Mouse (Mus musculus): Measurements from ENCODE around the gene Gnai3. TPM values are rescaled to one million over a fixed set of nuclear protein-coding genes. Genes with fewer than 3 reads are reported as not detected.

Gnai3 gene
- polyA plus RNA-seq, 1 experiment from 2014 or later, result 132 TPM

DNA sequence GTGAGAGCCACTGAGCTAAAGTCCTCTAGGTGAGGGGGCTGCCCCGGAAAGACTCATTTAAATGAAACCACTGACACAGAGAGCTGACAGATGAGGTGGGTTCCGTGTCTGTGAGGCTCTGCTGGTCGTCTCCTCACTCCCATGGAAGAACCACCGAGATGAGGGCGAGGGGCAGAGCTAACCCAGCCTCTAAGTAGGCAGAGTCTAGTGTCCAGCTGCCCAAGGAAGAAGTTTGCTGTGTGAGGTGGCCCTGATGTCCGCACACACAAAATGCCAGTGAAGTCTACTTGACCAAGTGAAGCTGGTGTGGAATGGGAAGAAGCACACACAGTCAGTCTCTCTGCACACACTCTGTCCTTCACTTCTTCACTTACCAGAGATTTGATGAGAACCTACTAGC is 53.9 kb downstream of the Gnai3 start:
- ATAC-seq (ENCODE audit: low FRiP score) (no peak), DNase-seq (ENCODE audit: low spot score) (no peak)
- Histone ChIP-seq H3K9me3 (ENCODE audit: control insufficient read depth, low read length) (no peaks in the 10 kb centered on the region), H3K36me3 (replicated peaks; ENCODE audit: control insufficient read depth, insufficient read depth) (no peaks in the 10 kb centered on the region), H3K27me3 (ENCODE audit: control insufficient read depth, insufficient read depth, low read length) (no peaks in the 10 kb centered on the region), H3K4me1 (replicated peaks; ENCODE audit: control insufficient read depth, insufficient read depth, low read length) (no peaks in the 10 kb centered on the region), H3K9ac (no peak overlapping the region), H3K27ac (no peak overlapping the region), H3K4me2 (replicated peaks) (no peak overlapping the region), H3K4me3 (replicated peaks; ENCODE audit: low read length) (no peak overlapping the region)
- WGBS, result 72% methylated on average over 6 of the region's 6 CpGs

DNA sequence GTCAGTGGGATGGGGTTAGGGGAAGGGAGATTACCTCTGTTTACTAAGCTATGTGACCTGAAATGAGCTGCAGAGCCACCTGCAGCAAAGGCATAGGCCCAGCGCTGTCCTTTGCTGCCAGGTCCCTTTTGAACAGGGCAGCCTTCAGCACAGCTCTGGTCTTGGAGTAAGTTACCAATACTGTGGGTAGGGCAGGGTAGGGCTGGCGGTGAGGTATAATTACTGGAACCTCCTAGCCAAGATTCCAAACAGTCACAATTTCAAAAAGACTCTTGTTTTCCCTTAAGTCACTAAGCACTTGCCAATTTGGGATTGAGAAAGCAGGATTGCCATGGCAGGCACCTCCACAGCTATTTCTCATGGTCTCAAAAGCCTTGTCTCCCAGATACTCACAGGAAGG is 55.4 kb downstream of the Gnai3 start:
- peaks cover 12% of the 10 kb centered on the region for H3K4me1 ChIP-seq (replicated peaks; ENCODE audit: control insufficient read depth, insufficient read depth, low read length)
- no peaks in the 10 kb centered on the region for H3K36me3 ChIP-seq (replicated peaks; ENCODE audit: control insufficient read depth, insufficient read depth)
- DNase-seq (ENCODE audit: low spot score) (no peak), ATAC-seq (ENCODE audit: low FRiP score) (no peak)
- H3K9me3 ChIP-seq (ENCODE audit: control insufficient read depth, low read length), result no peaks in the 10 kb centered on the region
- no peaks in the 10 kb centered on the region for H3K27me3 ChIP-seq (ENCODE audit: control insufficient read depth, insufficient read depth, low read length)
- H3K27ac ChIP-seq, result no peak overlapping the region
- no peak overlapping the region for H3K9ac ChIP-seq
- H3K4me2 ChIP-seq (replicated peaks), result no peak overlapping the region
- no peak overlapping the region for H3K4me3 ChIP-seq (replicated peaks; ENCODE audit: low read length)
- 87% methylated on average over 2 of the region's 2 CpGs for WGBS

DNA sequence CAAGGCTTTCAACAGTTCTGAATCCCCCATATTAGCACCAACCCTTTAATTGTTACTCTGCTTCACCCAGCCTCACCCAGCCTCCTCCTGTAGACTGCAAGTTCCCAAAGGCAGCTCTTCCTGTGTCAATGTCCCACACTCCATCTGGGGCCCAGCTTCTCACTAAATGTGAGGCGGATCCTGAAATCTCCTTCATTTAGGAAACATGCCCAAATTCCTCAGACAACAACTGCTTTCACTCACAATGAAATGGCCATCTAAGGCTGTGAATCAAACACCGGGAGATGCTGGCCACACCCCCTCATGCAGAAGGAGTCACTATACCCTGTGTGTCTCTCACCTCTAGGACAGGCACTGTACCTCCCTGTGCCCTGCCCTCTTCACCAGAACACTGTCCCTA is 56.0 kb downstream of the Gnai3 start:
- Histone ChIP-seq H3K9ac (no peak overlapping the region), H3K4me1 (replicated peaks; ENCODE audit: control insufficient read depth, insufficient read depth, low read length) (peaks cover 14% of the 10 kb centered on the region), H3K4me2 (replicated peaks) (no peak overlapping the region), H3K36me3 (replicated peaks; ENCODE audit: control insufficient read depth, insufficient read depth) (no peaks in the 10 kb centered on the region), H3K4me3 (replicated peaks; ENCODE audit: low read length) (no peak overlapping the region), H3K9me3 (ENCODE audit: control insufficient read depth, low read length) (no peaks in the 10 kb centered on the region), H3K27ac (no peak overlapping the region), H3K27me3 (ENCODE audit: control insufficient read depth, insufficient read depth, low read length) (no peaks in the 10 kb centered on the region)
- ATAC-seq (ENCODE audit: low FRiP score) (no peak), DNase-seq (ENCODE audit: low spot score) (no peak)
- 45% methylated on average over 2 of the region's 2 CpGs for WGBS

DNA sequence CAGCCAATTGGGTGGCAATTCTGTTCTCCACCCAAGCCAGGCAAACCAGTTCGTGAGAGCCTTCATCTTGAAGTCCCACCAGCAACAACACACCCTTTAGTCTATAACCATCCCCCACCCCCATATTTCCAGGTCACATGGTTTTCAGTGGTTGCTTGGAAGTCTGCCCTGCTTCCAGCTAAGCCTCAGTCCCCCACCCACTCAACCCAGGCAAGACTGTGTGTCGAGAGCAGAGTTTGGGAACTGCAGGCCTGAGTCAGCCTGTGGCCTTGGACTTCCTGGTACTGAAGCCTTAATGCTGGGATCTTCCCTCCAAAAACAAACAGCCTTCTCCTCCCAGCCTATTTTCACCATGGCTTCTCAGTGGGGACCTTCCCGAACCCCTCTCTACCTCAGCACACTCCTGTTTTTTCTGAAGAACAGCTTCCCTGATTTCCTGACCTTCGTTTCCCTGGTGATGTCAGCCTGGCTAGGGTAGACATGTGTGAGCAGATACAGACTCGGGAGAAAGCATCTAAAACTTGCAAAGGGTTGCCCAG is 57.0 kb downstream of the Gnai3 start:
- Histone ChIP-seq H3K36me3 (replicated peaks; ENCODE audit: control insufficient read depth, insufficient read depth) (no peaks in the 10 kb centered on the region), H3K4me2 (replicated peaks) (no peak overlapping the region), H3K9me3 (ENCODE audit: control insufficient read depth, low read length) (no peaks in the 10 kb centered on the region), H3K4me3 (replicated peaks; ENCODE audit: low read length) (no peak overlapping the region), H3K27me3 (ENCODE audit: control insufficient read depth, insufficient read depth, low read length) (no peaks in the 10 kb centered on the region), H3K27ac (no peak overlapping the region), H3K9ac (no peak overlapping the region), H3K4me1 (replicated peaks; ENCODE audit: control insufficient read depth, insufficient read depth, low read length) (peaks cover 24% of the 10 kb centered on the region)
- WGBS, result 34% methylated on average over 5 of the region's 5 CpGs
- DNase-seq (ENCODE audit: low spot score), result no peak
- ATAC-seq (ENCODE audit: low FRiP score), result no peak

DNA sequence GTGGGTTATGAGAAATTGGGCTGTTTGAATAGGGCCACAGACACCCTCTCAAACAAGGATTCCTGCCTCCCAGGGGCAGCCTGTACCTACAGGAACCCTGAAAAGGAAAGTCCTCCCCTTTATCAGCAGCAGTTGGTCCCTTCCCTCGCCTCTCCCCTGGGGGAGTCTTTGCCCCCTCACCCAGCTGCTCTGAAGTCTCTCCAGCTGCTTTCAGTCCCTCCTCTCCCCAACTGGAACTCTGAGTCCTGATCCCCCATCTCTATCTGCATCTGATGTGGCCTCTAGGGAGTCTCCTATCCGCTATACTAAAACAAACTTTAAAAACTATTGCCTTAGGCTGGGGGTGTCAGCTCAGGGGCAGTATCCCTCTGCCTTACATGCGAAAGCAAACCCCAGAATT is 58.6 kb downstream of the Gnai3 start:
- no peaks in the 10 kb centered on the region for H3K36me3 ChIP-seq (replicated peaks; ENCODE audit: control insufficient read depth, insufficient read depth)
- H3K27ac ChIP-seq, result no peak overlapping the region
- no peak overlapping the region for H3K9ac ChIP-seq
- DNase-seq (ENCODE audit: low spot score), result no peak
- no peak overlapping the region for H3K4me3 ChIP-seq (replicated peaks; ENCODE audit: low read length)
- ATAC-seq (ENCODE audit: low FRiP score), result no peak
- H3K4me1 ChIP-seq (replicated peaks; ENCODE audit: control insufficient read depth, insufficient read depth, low read length), result peaks cover 33% of the 10 kb centered on the region
- 88% methylated on average over 3 of the region's 3 CpGs for WGBS
- no peaks in the 10 kb centered on the region for H3K9me3 ChIP-seq (ENCODE audit: control insufficient read depth, low read length)
- no peak overlapping the region for H3K4me2 ChIP-seq (replicated peaks)
- H3K27me3 ChIP-seq (ENCODE audit: control insufficient read depth, insufficient read depth, low read length), result no peaks in the 10 kb centered on the region

DNA sequence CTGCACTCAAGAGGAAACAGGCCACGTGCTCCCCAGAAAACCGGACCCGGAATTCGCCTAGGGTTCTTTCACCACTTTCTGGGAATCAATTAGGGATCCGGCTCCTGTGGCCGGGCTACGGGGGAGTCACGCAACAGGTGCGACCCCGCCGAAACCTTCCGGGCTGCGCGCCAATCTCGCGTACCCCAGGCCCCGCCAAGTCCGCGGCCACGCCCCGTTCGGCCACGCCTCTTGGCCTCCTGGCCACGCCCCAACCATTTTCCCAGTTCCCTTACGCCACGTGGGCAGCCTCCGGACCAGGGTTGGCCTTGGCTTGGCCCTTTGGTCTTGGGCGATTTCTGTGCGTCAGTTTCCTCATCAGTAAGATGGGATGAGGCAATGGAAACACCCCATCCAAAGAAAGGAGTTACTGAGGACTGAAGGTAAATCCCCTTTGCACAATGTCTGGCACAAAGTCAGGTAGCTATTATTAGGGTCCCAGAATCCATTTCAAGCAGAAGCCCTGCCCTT is 59.4 kb downstream of the Gnai3 start, which contains the start of gene Ampd2:
Ampd2 (minus strand) TSS at position 182 of the 510 bp plus-strand sequence.
- DNase-seq (ENCODE audit: low spot score), result peak; percentile 52
- Histone ChIP-seq H3K36me3 (replicated peaks; ENCODE audit: control insufficient read depth, insufficient read depth) (no peaks in the 10 kb centered on the region), H3K9ac (peak within 1 kb of the TSS; percentile 69), H3K27me3 (ENCODE audit: control insufficient read depth, insufficient read depth, low read length) (no peaks in the 10 kb centered on the region), H3K27ac (peak within 1 kb of the TSS; percentile 76), H3K4me3 (replicated peaks; ENCODE audit: low read length) (peak within 1 kb of the TSS; percentile 42), H3K4me2 (replicated peaks) (peak within 1 kb of the TSS; percentile 92), H3K4me1 (replicated peaks; ENCODE audit: control insufficient read depth, insufficient read depth, low read length) (peaks cover 41% of the 10 kb centered on the region), H3K9me3 (ENCODE audit: control insufficient read depth, low read length) (no peaks in the 10 kb centered on the region)
- 0% methylated on average over 29 of the region's 29 CpGs for WGBS
- no peak for ATAC-seq (ENCODE audit: low FRiP score)

DNA sequence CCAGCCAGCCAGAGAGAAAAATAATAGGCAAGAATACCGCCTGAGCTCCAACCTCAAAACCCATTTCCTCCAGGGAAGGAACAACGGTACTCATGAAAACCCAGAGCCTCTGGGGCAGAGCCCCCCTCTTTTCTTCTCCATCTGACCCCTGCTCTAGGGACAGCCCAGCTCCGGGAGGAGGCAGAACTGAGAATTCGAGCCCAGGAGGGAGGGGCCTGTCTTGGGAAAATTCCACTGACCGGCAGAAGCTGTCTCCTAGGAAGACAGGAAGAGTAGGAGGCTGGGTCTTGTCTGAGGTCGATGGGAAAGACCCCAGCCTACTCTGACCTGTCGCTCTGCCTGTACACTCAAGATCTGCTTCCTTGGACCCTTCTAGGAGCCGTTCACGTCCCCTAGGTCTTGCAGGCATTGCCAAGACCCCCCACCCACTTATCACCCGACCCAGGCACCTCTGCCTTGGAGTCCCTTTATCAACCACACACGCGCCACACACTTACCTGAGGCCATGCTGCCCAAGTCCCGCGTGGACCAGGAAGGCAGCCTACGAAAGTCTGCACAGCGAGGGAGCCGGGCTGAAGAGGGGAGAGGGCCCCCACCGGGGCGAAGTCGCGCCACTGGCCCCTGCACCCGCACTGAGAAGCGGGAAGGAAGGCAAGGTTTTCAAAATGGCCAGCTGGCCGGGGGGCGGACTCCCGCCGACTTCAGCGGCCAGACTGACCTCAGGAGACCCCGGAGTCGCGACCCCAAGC is 60.1 kb downstream of the Gnai3 start:
- H3K27me3 ChIP-seq (ENCODE audit: control insufficient read depth, insufficient read depth, low read length), result no peaks in the 10 kb centered on the region
- H3K4me1 ChIP-seq (replicated peaks; ENCODE audit: control insufficient read depth, insufficient read depth, low read length), result peaks cover 42% of the 10 kb centered on the region
- peak overlapping the region; percentile 92 for H3K4me2 ChIP-seq (replicated peaks)
- peak; percentile 61 for ATAC-seq (ENCODE audit: low FRiP score)
- peak; percentile 54 for DNase-seq (ENCODE audit: low spot score)
- under 1% methylated on average over 31 of the region's 31 CpGs for WGBS
- no peaks in the 10 kb centered on the region for H3K9me3 ChIP-seq (ENCODE audit: control insufficient read depth, low read length)
- peak overlapping the region; percentile 42 for H3K4me3 ChIP-seq (replicated peaks; ENCODE audit: low read length)
- peak overlapping the region; percentile 69 for H3K9ac ChIP-seq
- peak overlapping the region; percentile 76 for H3K27ac ChIP-seq
- no peaks in the 10 kb centered on the region for H3K36me3 ChIP-seq (replicated peaks; ENCODE audit: control insufficient read depth, insufficient read depth)

DNA sequence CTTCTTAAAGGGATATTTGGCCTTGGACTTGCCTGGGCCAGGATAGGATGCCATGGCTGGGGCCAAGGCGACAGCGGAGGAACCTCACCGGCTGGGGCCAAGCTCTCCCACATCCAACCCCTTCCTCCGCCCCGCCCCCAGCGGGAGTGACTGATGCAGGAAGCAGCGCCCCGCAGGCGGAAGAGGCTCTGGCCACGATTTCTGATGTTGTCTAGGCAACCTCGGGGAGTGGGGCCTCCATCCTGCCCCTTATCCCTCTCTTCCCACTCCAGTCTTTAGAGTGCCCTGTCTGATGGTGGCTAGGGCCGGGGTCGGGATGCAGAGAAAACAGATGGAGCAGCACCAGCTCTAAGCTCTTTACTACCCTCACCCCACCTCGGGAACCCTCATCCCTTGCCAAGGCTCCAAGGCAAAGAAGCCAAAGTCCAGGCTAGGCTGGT is 60.6 kb downstream of the Gnai3 start:
- H3K4me3 ChIP-seq (replicated peaks; ENCODE audit: low read length), result peak overlapping the region; percentile 42
- peak overlapping the region; percentile 76 for H3K27ac ChIP-seq
- 1% methylated on average over 14 of the region's 14 CpGs for WGBS
- H3K27me3 ChIP-seq (ENCODE audit: control insufficient read depth, insufficient read depth, low read length), result no peaks in the 10 kb centered on the region
- 0 out of 2 replicates have a peak, but pooled peaks cover under 1% of the 10 kb centered on the region for H3K36me3 ChIP-seq (replicated peaks; ENCODE audit: control insufficient read depth, insufficient read depth)
- H3K4me2 ChIP-seq (replicated peaks), result peak overlapping the region; percentile 92
- peaks cover 42% of the 10 kb centered on the region for H3K4me1 ChIP-seq (replicated peaks; ENCODE audit: control insufficient read depth, insufficient read depth, low read length)
- peak overlapping the region; percentile 69 for H3K9ac ChIP-seq
- peak; percentile 89 for ATAC-seq (ENCODE audit: low FRiP score)
- no peaks in the 10 kb centered on the region for H3K9me3 ChIP-seq (ENCODE audit: control insufficient read depth, low read length)
- DNase-seq (ENCODE audit: low spot score), result peak; percentile 82

DNA sequence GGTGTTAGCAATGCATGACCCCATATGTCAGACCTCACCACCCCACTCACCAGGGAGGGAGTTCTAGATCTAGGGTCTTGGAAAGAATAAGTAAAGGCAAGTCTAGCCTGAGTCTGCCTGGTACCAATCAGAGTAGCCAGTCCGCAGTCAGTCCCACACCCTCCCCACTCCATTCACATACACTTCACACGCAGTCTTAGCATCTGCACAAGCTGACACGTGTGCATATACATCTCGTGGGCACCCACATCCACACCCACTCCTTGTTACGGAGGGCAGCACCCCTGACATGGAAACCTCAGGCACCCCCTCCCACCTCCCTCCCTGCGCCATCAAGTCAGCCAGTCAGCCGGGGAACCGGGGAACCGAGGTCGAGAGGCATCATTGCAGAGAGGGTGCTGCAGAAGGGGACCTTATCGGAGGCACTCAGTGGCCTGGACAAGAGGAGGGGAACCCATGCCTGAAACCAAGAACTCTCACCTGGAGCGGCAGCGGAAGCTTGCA is 61.1 kb downstream of the Gnai3 start:
- Histone ChIP-seq H3K36me3 (replicated peaks; ENCODE audit: control insufficient read depth, insufficient read depth) (peaks cover 6% of the 10 kb centered on the region; the same call in 1 of the 2 replicates), H3K4me3 (replicated peaks; ENCODE audit: low read length) (peak overlapping the region; percentile 42), H3K4me2 (replicated peaks) (peak overlapping the region; percentile 92), H3K27ac (peak overlapping the region; percentile 76), H3K9ac (peak overlapping the region; percentile 69), H3K4me1 (replicated peaks; ENCODE audit: control insufficient read depth, insufficient read depth, low read length) (peaks cover 42% of the 10 kb centered on the region), H3K9me3 (ENCODE audit: control insufficient read depth, low read length) (no peaks in the 10 kb centered on the region), H3K27me3 (ENCODE audit: control insufficient read depth, insufficient read depth, low read length) (no peaks in the 10 kb centered on the region)
- ATAC-seq (ENCODE audit: low FRiP score) (peak; percentile 31), DNase-seq (ENCODE audit: low spot score) (no peak)
- 12% methylated on average over 13 of the region's 13 CpGs for WGBS

Measured in hindbrain, embryonic 14.5 days (tissue).